Mouse (Mus musculus): ENCODE data around the gene Fcgr1. TPM values are rescaled to one million over a fixed set of nuclear protein-coding genes. Genes with fewer than 3 reads are reported as not detected.
"Not testable (repeated sequence)": the region's sequence is repeated elsewhere in the genome, so short reads cannot be mapped to it uniquely, and the experiment has no call there.

Fcgr1 gene
- polyA plus RNA-seq, 1 experiment from 2014 or later: 1.3 TPM

GRCm38 (mm10) chr3:96312341-96313098 is 18.8 kb upstream of the Fcgr1 start:
- H3K4me1 ChIP-seq: peaks cover 9% of the 10 kb centered on the region; the same call in 1 of the 2 replicates
- DNase-seq (ENCODE audit: low spot score): peak; percentile 33
- H3K27ac ChIP-seq (replicated peaks): no peak overlapping the region
- no peaks in the 10 kb centered on the region for H3K36me3 ChIP-seq (replicated peaks)
- WGBS: 69% methylated on average over 8 of the region's 8 CpGs
- no peak overlapping the region for H3K4me3 ChIP-seq
- no peaks in the 10 kb centered on the region for H3K27me3 ChIP-seq (replicated peaks; ENCODE audit: low read depth, poor library complexity, severe bottlenecking)
- no peaks in the 10 kb centered on the region for H3K9me3 ChIP-seq

- H3K9me3 ChIP-seq: no peaks in the 10 kb centered on the region
- H3K4me3 ChIP-seq: no peak overlapping the region
- WGBS: 65% methylated on average over 3 of the region's 3 CpGs
- no peak for DNase-seq (ENCODE audit: low spot score)
- H3K27me3 ChIP-seq (replicated peaks; ENCODE audit: low read depth, poor library complexity, severe bottlenecking): no peaks in the 10 kb centered on the region
- no peaks in the 10 kb centered on the region for H3K36me3 ChIP-seq (replicated peaks)
- H3K4me1 ChIP-seq: peaks cover 9% of the 10 kb centered on the region; the same call in 1 of the 2 replicates
- H3K27ac ChIP-seq (replicated peaks): no peak overlapping the region
Observed at GRCm38 (mm10) chr3:96309441-96309840, 15.7 kb upstream of the Fcgr1 start.

- Histone ChIP-seq H3K9me3 (no peaks in the 10 kb centered on the region), H3K4me1 (0 out of 2 replicates have a peak, but pooled peaks cover 2% of the 10 kb centered on the region), H3K27me3 (replicated peaks; ENCODE audit: low read depth, poor library complexity, severe bottlenecking) (no peaks in the 10 kb centered on the region), H3K27ac (replicated peaks) (no peak overlapping the region), H3K4me3 (no peak overlapping the region), H3K36me3 (replicated peaks) (no peaks in the 10 kb centered on the region)
- DNase-seq (ENCODE audit: low spot score): no peak
- WGBS: 81% methylated on average over 9 of the region's 9 CpGs
Observed at GRCm38 (mm10) chr3:96306506-96306905, 12.7 kb upstream of the Fcgr1 start.

GRCm38 (mm10) chr3:96302076-96302475 is 8.3 kb upstream of the Fcgr1 start:
- 86% methylated on average over 5 of the region's 5 CpGs for WGBS
- no peak for DNase-seq (ENCODE audit: low spot score)

GRCm38 (mm10) chr3:96300706-96301529 is 7.1 kb upstream of the Fcgr1 start:
- H3K9me3 ChIP-seq: no peaks in the 10 kb centered on the region
- H3K4me1 ChIP-seq: no peaks in the 10 kb centered on the region
- H3K27me3 ChIP-seq (replicated peaks; ENCODE audit: low read depth, poor library complexity, severe bottlenecking): peaks cover 5% of the 10 kb centered on the region; the same call in 1 of the 2 replicates
- 75% methylated on average over 26 of the region's 26 CpGs for WGBS
- DNase-seq (ENCODE audit: low spot score): no peak
- H3K36me3 ChIP-seq (replicated peaks): no peaks in the 10 kb centered on the region
- H3K27ac ChIP-seq (replicated peaks): no peak overlapping the region
- H3K4me3 ChIP-seq: peak overlapping the region; percentile 13; the same call in 1 of the 2 replicates

More at GRCm38 (mm10) chr3:96302076-96302475, 8.3 kb upstream of the Fcgr1 start:
- Histone ChIP-seq H3K9me3 (no peaks in the 10 kb centered on the region), H3K27me3 (replicated peaks; ENCODE audit: low read depth, poor library complexity, severe bottlenecking) (peaks cover 5% of the 10 kb centered on the region; the same call in 1 of the 2 replicates), H3K4me3 (no peak overlapping the region), H3K4me1 (no peaks in the 10 kb centered on the region), H3K36me3 (replicated peaks) (no peaks in the 10 kb centered on the region), H3K27ac (replicated peaks) (no peak overlapping the region)

GRCm38 (mm10) chr3:96299562-96299961 is 5.8 kb upstream of the Fcgr1 start:
- Histone ChIP-seq H3K27ac (replicated peaks) (no peak overlapping the region), H3K27me3 (replicated peaks; ENCODE audit: low read depth, poor library complexity, severe bottlenecking) (peaks cover 5% of the 10 kb centered on the region; the same call in 1 of the 2 replicates), H3K4me1 (no peaks in the 10 kb centered on the region), H3K36me3 (replicated peaks) (no peaks in the 10 kb centered on the region), H3K9me3 (no peaks in the 10 kb centered on the region), H3K4me3 (no peak overlapping the region)
- no peak for DNase-seq (ENCODE audit: low spot score)
- WGBS: 95% methylated on average over 2 of the region's 2 CpGs

- WGBS: 89% methylated on average over 4 of the region's 4 CpGs
- Histone ChIP-seq H3K27me3 (replicated peaks; ENCODE audit: low read depth, poor library complexity, severe bottlenecking) (peaks cover 5% of the 10 kb centered on the region; the same call in 1 of the 2 replicates), H3K27ac (replicated peaks) (no peak overlapping the region), H3K36me3 (replicated peaks) (no peaks in the 10 kb centered on the region), H3K4me1 (no peaks in the 10 kb centered on the region), H3K9me3 (no peaks in the 10 kb centered on the region), H3K4me3 (no peak overlapping the region)
- DNase-seq (ENCODE audit: low spot score): no peak
Observed at GRCm38 (mm10) chr3:96298360-96298759, 4.6 kb upstream of the Fcgr1 start.

- H3K27me3 ChIP-seq (replicated peaks; ENCODE audit: low read depth, poor library complexity, severe bottlenecking): no peaks in the 10 kb centered on the region; the same call in 1 of the 2 replicates
- DNase-seq (ENCODE audit: low spot score): no peak
- H3K36me3 ChIP-seq (replicated peaks): no peaks in the 10 kb centered on the region
- H3K4me1 ChIP-seq: 0 out of 2 replicates have a peak, but pooled peaks cover 6% of the 10 kb centered on the region
- H3K9me3 ChIP-seq: no peaks in the 10 kb centered on the region
- no peak overlapping the region for H3K4me3 ChIP-seq
- 47% methylated on average over 5 of the region's 5 CpGs for WGBS
- H3K27ac ChIP-seq (replicated peaks): no peak overlapping the region
Observed at GRCm38 (mm10) chr3:96293368-96293767, 401 bp downstream of the Fcgr1 start.

- H3K36me3 ChIP-seq (replicated peaks): no peaks in the 10 kb centered on the region
- no peaks in the 10 kb centered on the region for H3K9me3 ChIP-seq
- no peak for DNase-seq (ENCODE audit: low spot score)
- WGBS: 50% methylated on average over 6 of the region's 6 CpGs
- no peak overlapping the region for H3K27ac ChIP-seq (replicated peaks)
- no peaks in the 10 kb centered on the region; the same call in 1 of the 2 replicates for H3K27me3 ChIP-seq (replicated peaks; ENCODE audit: low read depth, poor library complexity, severe bottlenecking)
- no peak overlapping the region for H3K4me3 ChIP-seq
- 0 out of 2 replicates have a peak, but pooled peaks cover 6% of the 10 kb centered on the region for H3K4me1 ChIP-seq
Observed at GRCm38 (mm10) chr3:96292641-96293040, 1.1 kb downstream of the Fcgr1 start.

- not testable (repeated sequence) for H3K9me3 ChIP-seq
Observed at GRCm38 (mm10) chr3:96290727-96291126, 3.0 kb downstream of the Fcgr1 start.

GRCm38 (mm10) chr3:96289201-96289600 is 4.6 kb downstream of the Fcgr1 start:
- WGBS: 74% methylated on average over 3 of the region's 3 CpGs
- no peak overlapping the region for H3K27ac ChIP-seq (replicated peaks)
- H3K27me3 ChIP-seq (replicated peaks; ENCODE audit: low read depth, poor library complexity, severe bottlenecking): peaks cover 19% of the 10 kb centered on the region
- no peak overlapping the region for H3K4me3 ChIP-seq
- DNase-seq (ENCODE audit: low spot score): no peak
- no peaks in the 10 kb centered on the region for H3K9me3 ChIP-seq
- no peaks in the 10 kb centered on the region for H3K36me3 ChIP-seq (replicated peaks)
- H3K4me1 ChIP-seq: peaks cover 13% of the 10 kb centered on the region

More at GRCm38 (mm10) chr3:96290727-96291126, 3.0 kb downstream of the Fcgr1 start:
- H3K4me3 ChIP-seq; H3K4me1 ChIP-seq; H3K36me3 ChIP-seq (replicated peaks); DNase-seq (ENCODE audit: low spot score); H3K27me3 ChIP-seq (replicated peaks; ENCODE audit: low read depth, poor library complexity, severe bottlenecking); H3K27ac ChIP-seq (replicated peaks): not testable (repeated sequence)
- 90% methylated on average over 3 of the region's 3 CpGs for WGBS

GRCm38 (mm10) chr3:96287334-96287733 is 6.4 kb downstream of the Fcgr1 start:
- peaks cover 37% of the 10 kb centered on the region for H3K27me3 ChIP-seq (replicated peaks; ENCODE audit: low read depth, poor library complexity, severe bottlenecking)
- not testable (repeated sequence) for H3K4me3 ChIP-seq; H3K36me3 ChIP-seq (replicated peaks); H3K9me3 ChIP-seq; H3K27ac ChIP-seq (replicated peaks); DNase-seq (ENCODE audit: low spot score)
- WGBS: 88% methylated on average over 11 of the region's 11 CpGs
- peaks cover 17% of the 10 kb centered on the region for H3K4me1 ChIP-seq

Data from embryonic facial prominence, embryonic 10.5 days (tissue).